Mouse (Mus musculus) layer of hippocampus, postnatal 14 days (tissue): ENCODE data around the gene Ccdc38. TPM values are rescaled to one million over a fixed set of nuclear protein-coding genes. Genes with fewer than 3 reads are reported as not detected.

ENCODE experiments used
- DNase-seq, 2 experiments: peaks; one replicate each; pipeline ENCODE4 v3.0.0; 2021 to 2022; ENCODE audit warnings: low spot score in 2 of 2, mixed read lengths in 1 of 2
- long read RNA-seq, 2 experiments: library from polyadenylated mRNA; stranded (forward); transcript quantifications; one replicate each; pipeline ENCODE4 v2.0.0; 2021
- total RNA-seq, 2 experiments: library from RNA; stranded (reverse); gene quantifications; 2 replicates each; pipeline ENCODE4 v1.2.3; 2021

The Ccdc38 gene
- not detected for total RNA-seq
- long read RNA-seq, experiment 1 = 0 reads
- long read RNA-seq, experiment 2 = 0 reads

DNA sequence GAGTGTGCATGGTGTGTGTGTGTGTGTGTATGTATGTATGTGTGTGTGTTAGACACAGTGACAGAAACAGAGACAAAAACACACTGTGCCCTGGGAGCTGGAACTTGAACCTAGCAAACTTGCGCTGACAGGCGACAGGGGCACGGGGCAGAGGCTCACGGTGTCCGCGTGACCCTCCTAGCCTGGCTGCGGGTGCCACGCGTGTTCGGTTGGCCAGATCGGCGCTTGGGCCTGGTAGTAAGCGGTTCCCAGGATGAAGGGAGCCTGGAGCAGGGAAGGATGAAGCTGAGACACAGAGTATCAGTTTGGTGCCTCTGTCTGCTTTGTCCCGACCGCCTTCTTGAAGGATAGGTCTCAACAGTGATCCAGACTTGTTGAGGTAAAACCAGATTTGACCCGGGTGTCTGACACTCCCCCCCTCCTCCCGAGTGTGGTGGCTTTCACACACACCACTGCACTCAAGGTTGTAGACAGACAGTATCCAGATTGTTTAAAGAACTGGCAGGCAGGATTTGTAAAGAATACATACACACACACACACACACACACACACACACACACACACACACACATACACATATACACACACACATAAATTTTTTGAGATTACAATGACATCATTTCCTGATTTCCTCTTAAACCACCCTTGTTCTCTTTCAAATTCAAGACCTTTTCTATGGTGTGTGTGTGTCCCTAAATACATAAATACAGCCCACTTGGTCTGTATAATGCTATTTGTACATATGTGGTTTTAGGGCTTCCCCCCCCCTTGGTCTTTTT lies at the start of gene Ccdc38:
Gene Ccdc38 (plus strand): TSS at position 202 of the 780 bp plus-strand sequence.
- DNase-seq = no peak

DNA sequence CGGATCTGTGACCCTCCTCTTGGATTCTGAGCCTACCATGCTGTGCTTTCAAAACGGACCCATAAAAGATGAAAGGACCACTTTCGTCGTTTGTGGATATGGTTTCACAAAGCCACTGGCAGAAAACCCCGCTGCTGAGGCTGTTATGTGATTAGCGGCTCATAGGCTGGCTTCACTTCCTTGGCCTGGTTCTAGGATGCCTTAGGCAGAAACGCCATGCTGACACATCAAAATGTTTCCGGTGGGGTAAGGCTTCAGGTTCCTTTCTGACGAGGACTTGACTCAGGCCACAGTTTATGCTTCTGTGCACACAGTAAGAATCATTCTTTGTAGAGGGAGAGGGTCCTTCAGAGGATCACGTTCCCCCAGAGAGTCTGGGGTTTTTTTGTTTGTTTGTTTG lies 39.6 kb upstream of the Ccdc38 start:
- DNase-seq = no peak

DNA sequence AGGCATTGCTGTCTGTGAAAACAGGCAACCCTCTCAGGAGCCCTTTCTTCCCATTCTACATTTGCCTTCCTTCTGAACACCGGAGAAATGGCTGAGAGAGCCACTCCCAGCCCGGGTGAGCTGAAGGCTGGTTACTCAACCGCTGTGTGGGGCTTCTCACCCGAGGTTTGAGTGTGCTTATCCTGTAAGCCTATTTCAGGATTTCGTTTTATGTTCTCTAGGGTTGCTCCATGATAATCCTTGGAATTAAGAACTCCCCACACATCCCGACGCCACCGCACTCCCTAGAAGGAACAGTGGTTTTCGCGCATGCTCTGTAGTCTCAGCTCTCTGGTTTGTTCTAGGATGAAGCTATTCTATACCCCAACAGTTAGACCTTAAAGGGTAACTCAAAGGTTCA lies 39.1 kb upstream of the Ccdc38 start:
- no peak for DNase-seq

DNA sequence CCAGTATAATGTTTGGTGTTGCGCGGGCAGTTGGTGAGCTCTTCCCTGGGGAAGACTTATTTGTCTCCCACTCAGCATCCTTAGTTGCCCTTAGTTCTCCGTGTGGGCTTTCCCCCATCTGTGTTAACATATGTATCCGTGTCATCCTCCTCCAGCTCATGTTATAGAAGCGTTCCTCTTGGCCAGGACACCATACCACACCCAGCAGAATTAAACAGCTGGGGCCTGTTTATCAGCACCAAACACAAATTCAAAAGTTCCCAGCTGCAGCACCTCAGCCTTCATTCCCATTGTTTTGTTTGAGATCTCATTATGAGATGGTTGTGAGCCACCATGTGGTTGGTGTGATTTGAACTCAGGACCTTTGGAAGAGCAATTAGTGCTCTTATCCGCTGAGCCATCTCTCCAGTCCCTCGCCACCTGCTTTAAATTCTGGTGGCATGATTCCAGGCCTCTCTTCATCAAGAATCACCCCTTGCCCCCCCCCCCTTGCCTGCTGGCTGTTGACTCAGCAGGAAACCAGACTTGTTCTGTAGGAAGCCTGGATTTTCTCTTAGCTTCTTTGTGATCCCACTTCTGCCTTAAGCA lies 32.0 kb upstream of the Ccdc38 start:
- no peak for DNase-seq

DNA sequence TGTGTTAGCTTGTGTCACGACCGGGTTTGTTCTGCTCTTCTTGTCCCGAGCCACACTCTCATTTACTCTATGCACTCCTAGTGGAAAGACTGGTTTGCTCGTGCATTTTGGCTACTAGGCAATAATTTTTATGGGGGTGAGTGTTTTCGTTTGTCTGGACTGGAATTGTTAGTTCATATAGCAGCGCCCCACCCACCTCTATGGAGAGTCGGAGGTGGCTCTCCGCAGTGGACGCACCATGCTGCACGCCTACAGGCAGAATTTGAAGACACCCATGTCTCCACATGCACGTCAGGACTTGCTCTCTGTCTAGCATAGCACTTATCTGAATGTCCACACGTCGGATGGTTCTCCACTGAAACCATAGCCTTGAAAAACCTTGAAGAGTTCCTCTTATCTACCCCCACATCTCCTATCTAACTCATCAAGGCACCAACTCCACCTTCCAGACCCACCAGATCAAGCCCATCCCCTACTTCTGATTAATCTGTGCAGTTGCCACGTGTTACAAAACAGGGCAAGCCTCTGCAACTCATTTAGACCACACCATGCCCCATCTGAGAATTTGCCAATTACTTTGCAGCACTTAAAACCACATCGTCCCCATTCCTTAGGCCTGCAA lies 30.8 kb upstream of the Ccdc38 start:
- DNase-seq = no peak

- DNase-seq = no peak
Observed at GRCm38 (mm10) chr10:93515419-93515818, 25.0 kb upstream of the Ccdc38 start.

DNA sequence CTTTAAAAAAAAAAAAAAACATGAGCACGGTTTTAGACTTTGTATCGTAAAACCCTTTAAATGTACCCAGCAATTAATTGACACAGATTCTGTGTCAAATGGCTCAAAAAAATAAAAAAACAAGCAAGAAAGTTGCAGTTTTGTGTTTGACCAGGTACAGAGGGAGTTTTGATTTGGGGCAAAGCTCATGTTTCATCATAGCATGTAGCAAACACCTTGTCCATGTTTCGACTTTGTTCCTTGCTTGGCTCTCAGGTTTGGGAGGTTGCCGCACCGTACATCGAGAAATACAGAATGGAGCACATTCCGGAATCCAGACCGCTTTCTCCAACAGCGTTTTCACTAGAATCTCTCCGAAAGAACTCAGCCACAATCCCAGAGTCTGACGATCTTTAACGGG lies 24.5 kb upstream of the Ccdc38 start:
- DNase-seq = no peak

DNA sequence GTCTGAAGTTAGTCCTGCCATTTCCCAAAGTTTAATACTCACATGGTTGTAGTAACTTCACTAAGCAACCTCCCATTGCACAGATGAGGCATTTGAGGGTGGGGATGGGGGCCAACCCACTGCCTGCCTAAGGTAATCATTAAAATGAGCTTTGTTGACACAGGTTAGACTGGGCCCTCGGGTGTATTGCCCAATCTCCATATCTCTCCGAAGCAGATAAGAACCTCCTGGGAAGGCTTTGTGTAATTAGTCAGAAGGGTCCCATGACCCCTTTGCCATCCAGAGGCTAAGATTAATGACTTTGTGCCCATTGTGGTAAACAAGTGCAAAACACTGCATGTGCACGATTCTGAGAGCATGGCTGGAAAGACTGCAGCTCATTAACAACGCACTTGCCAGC lies 22.7 kb upstream of the Ccdc38 start:
- DNase-seq = no peak

GRCm38 (mm10) chr10:93518186-93518585 lies 22.2 kb upstream of the Ccdc38 start:
- no peak for DNase-seq

- no peak for DNase-seq
Observed at GRCm38 (mm10) chr10:93518620-93519019, 21.8 kb upstream of the Ccdc38 start.

GRCm38 (mm10) chr10:93519159-93519558 lies 21.3 kb upstream of the Ccdc38 start:
- DNase-seq = no peak

- DNase-seq = no peak
Observed at GRCm38 (mm10) chr10:93519756-93520155, 20.7 kb upstream of the Ccdc38 start.

DNA sequence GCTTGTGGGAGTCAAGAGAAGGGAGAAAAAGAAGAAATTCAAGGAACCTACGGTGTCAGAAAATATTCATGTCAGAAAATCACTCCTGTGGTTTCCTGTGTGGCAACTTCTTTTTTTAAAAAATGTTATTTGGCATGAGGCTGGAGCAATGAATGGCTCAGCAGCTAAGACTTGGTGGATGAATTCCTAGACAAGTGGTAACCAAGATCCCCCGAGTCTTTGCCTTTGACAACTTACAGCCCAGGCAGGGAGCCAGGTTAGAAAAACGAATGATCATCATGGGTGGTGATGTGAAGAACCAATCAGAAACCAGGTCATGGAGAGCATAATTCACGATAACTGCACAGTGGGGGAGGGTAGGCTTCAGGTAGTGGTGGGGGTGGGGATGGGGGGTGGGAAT lies 19.4 kb upstream of the Ccdc38 start:
- no peak for DNase-seq

- DNase-seq = no peak
Observed at GRCm38 (mm10) chr10:93525329-93525728, 15.1 kb upstream of the Ccdc38 start.

- no peak for DNase-seq
Observed at GRCm38 (mm10) chr10:93538287-93538686, 2.1 kb upstream of the Ccdc38 start.

DNA sequence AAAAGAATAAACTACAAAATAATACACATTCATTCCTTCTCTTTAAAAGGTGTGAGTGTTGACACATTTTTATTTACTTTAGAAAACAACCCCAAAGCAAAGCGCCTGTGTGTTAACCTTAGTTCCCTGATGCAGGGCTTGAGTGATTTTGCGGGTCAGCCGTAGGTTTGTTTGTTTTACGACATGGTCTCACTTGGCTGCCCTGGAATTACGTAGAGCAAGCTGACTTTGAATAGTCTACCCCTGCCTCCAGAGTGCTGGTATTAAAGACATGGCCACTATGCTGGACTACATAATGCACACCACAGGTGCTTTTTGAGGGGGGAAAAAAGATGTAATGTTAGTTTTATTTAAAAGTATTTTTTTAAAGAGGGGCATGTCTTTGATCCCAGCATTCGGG lies 1.6 kb upstream of the Ccdc38 start:
- DNase-seq = no peak

- DNase-seq = peak; percentile 51 to 53
Observed at GRCm38 (mm10) chr10:93539775-93540430, 529 bp upstream of the Ccdc38 start, which contains the start of gene Amdhd1. Gene Amdhd1, minus strand, starts transcription at chr10:93540033.

DNA sequence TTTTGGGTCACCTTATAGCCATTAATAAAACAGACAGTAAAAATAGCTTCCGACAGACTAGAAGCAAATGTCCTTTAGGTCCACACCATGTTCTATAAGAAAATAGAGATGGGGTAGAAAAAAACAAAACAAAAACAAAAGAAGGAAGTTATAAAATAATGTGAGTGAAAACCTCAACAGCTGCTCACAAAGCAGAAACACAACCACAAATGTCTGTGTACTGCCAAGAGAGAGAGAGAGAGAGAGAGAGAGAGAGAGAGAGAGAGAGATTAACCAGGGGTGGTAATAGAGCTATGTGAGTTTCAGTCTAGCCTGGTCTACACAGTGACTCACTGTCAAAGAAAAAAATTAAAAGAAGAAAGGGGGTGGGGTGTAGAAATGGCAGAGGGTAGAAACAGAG lies 1.2 kb downstream of the Ccdc38 start:
- no peak for DNase-seq

- DNase-seq = no peak
Observed at GRCm38 (mm10) chr10:93542356-93542755, 1.9 kb downstream of the Ccdc38 start.

DNA sequence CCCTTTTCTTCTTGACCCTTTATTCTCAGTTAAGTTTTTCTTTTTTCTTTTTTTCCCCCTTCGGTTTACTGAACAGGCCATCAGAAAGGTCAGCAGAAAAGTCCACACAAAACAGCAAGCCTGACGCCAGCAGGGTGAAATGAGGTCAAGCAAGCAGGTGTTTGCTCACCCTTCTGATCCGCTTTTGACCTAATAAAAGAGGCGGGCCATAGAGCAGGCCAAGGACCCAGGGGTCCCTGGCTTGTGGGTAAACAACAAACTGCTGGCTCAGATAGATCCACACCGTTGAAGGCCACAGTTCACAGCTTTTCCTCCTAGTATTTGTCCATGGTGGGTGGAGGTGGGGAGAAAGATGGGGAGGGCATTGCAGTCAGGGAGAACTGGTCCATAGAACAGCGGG lies 2.7 kb downstream of the Ccdc38 start:
- no peak for DNase-seq

DNA sequence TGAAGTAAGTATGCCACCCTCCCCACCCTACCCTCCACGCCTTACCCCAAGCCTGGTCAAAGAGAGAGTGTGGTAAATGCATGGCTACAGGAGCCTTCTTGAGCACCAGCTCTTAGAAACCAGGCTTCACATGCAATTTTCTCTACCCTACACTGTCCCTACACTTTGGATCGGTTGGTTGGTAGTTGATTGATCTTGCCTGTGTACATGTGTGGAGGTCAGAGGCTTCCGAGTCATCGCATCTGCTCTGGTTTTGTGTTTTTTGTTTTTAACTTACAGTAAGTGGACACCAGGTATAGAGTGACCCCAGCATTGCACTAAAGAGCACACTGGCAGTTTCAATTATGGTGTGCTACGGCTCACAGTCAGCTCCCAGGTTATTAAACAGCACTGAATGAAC lies 3.7 kb downstream of the Ccdc38 start:
- DNase-seq = no peak

- no peak for DNase-seq
Observed at GRCm38 (mm10) chr10:93547741-93548270, 7.4 kb downstream of the Ccdc38 start.
